Mouse (Mus musculus): ENCODE results near the gene Gm8439.
"Not testable (repeated sequence)": the region's sequence is repeated elsewhere in the genome, so short reads cannot be mapped to it uniquely, and the experiment has no call there.

Gm8439 gene

DNA sequence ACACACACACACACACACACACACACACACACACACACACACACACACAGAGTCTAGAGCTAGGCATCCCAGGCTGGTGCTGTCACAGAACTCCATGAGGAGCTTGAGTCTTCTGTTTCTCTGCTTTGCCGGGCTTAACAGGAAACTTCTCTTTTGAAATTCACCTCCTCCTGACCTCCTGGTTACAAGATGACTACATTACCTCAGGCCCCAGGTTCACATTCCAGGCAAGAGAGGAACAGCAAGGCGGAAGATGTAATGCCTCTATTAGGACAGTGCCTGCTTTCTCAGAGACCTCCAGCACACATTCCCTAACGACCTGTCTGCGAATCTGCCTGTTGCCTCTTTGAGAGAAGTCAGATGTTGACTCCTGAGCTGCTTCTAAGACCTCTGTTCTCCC is at the start of gene Gm8439:
Gene Gm8439, plus strand, starts transcription at position 301 of the 400 bp plus-strand sequence.
- DNase-seq (ENCODE audit: low read depth), result no peak

DNA sequence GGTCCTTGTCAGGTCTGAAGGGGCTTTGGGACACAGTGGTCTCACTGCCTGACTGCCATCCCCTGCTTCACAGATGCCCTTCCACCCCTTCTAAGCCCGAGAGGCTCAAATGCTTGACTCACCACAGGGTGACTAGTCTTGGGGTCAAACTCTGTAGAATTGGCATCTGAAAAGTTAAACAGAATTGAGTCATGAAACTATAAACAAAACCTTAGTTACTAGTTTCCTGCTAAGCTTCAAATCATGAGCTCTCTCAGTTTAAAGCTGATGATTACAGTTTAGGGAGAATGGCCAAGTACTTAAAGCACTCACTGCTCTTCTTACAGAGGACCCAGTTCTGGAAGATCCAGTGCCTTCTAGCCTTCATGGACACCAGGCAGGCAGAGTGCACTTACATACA is 43.6 kb upstream of the Gm8439 start:
- no peak for DNase-seq (ENCODE audit: low read depth)

DNA sequence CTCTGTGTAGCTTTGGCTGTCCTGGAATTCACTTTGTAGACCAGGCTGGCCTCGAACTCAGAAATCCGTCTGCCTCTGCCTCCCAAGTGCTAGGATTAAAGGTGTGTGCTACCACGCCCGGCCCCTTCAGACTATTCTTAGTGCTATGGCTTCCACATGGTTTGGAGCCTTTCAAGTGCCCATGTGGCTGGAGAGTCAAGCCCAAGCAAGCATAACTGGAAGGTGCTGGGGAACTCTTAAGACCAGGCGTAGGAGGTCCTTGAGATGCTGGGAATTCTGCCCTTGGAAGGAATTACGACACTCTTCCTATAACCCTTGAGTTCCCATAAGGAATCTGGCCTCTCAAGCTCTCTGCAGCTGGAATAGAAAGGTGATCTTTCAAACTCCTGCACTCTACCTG is 32.0 kb upstream of the Gm8439 start:
- no peak for DNase-seq (ENCODE audit: low read depth)

DNA sequence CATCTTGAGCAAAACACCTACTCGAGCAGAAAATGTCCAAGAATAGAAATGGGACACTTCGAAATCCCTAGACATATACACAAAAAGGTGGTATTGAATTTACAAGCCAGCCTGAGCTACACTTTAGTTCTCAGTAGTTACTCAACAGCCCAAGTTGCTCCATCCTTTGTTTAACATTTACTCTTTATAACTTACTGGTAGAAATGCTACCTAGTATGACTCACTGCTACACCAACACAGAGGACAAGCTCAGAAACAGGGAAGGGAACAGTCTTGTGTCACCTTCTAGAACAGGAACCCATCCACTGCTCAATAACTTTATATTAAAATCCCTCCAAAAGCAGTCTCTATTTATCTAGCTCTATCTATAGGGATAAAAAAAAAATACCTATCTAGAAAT is 22.8 kb upstream of the Gm8439 start:
- DNase-seq (ENCODE audit: low read depth), result no peak

DNA sequence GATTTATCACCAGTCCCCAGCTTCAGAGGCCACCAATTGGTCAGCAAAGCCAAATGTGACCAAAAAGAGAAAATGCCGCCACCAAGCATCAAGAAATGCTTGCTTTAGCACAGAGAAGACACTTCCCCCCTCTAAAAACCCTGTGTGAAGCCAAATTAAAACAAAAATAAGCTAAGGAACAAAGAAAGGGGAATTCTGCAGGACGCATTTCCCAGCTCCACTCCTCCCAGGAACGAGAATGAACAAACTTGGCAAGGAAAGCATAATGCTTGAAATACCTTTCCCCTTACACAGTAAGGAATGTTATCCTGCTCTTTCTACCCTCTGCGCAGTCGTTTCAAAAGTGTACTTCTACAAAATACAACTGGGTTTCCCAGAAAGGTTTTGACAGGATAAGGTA is 20.5 kb upstream of the Gm8439 start:
- DNase-seq (ENCODE audit: low read depth), result no peak

DNA sequence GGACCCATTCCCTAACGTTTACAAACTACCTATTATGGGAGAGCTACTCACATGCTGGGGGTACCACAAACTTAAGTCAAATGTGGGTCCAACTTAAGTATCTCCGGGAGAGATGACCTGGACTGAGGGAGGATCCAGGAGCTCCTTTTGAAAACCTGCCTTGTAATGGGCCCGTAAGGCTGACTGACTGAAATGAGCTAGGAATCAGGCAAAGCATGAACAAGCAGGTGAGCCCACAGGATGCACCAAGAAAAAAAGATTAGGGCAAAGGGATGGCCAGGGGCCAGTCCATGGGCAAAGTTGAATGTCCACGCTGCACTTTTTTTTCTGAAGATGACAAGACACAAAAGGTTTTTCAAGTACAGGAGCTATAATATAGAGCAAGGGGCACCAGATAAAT is 19.5 kb upstream of the Gm8439 start:
- DNase-seq (ENCODE audit: low read depth), result no peak

DNA sequence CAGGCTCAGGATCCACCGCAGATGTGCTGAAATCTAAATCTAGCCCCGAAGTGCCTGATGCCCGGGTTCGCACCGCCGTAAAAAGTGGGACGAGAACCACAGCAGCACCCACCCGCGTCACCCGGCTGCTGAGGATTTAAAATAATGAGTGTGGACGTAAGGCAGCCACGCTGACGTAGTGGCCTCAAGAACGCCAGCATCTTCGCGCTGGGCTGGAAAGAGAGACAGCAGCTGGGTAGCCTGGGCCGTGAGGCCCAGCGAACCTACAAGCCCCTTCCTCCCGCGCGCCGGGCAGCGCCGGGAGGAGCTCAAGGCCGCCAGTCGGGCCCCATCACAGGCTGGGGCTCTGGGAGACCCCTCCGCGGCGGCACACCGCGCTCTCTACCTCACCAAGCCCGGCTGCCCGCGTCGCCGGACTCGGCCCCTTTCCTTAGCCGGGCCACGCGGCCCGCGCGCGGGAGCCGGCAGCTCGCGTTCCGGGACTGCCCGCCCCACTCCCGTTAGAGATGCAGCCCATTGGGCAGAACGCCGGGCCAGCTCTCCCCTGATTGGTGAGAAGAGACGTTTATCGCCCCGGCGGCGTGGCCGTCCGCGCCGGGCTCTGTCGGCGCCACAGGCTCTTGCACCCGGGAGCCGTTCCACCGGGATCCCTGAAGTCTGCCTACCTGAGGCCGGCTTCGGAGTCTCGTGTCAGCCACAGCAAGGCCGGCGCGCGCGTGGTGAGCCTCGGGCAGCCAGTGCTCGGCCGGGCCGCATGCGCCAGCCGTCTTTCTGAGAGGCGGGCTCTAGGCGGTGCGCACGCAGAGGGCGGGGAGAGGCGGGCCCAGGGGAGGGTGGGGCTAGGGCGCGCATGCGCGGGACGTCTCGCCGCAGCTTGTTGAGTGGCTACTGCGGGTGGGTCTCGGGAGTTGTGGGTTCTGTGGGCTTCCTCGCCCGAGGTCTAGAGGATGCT is 18.8 kb upstream of the Gm8439 start, which contains the start of gene Ctps:
Gene Ctps, minus strand, starts transcription at position 791 of the 952 bp plus-strand sequence.
- peak; percentile 79 for DNase-seq (ENCODE audit: low read depth)

DNA sequence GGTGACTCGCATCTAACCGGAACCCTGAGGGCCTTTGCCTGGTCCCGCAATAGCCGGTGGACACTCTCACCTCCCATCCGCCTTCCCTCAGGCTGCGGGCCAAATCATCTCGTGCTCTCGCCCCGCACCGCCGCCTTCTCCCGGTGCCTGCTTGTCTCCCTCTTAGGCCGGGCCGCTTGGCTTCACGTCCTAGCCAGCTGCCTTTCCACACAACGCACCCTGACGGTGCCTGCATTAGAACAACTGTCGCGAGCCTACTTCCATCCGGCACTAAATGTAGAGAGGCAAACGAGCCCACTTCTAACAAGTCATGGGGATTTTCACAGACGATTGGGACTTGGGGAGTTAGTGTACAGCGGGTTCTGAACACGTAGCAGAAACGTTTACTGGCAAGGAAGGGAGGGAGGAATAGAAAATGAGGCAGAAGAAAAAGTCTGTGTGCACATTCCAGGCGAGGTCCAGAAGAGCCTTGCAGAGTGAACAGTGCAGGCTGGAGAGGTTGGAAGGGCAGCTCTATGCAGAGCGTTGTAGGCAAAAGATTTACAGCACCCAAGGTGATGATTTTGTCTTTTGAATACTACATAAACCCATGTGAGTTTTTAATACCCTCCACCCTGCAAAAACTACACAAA is 18.0 kb upstream of the Gm8439 start:
- no peak for DNase-seq (ENCODE audit: low read depth)

DNA sequence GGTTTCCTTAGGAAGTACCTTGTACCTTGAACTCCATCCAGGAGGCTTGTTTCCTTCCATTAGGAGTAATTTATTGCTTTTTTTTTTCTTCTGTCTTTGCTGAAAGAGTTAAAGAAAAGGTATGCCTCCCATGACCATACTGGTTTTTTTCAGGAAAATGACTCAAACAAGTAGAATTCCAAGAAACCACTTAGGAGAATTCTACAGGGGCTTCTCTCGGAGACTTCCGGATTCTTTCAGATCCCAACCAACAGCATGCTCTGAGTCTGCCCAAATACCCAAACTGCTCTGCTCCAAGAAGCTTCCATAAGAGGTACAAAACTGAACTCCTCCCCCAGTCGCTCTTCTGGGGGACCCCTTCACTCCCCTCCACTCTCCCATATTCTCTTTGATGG is 17.5 kb upstream of the Gm8439 start:
- DNase-seq (ENCODE audit: low read depth), result no peak

DNA sequence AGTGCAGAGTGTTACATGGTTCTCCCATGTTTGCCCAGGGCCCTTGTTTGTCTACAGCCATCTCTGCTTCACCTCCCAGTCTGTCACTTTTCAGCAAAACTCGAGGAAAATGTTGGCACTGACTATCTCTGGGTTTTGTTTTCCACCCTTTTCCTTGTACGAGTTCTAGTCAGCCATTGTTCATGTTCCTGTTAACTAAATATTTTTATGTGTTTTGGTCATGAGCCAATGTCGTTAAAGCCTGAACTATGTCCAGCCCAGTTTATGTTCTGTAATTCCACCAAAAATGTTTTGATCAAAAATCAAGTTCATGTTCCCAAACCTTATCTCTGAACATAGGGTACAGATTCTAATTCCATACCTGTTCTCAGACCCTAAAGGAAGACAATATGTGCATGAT is 16.9 kb upstream of the Gm8439 start:
- no peak for DNase-seq (ENCODE audit: low read depth)

DNA sequence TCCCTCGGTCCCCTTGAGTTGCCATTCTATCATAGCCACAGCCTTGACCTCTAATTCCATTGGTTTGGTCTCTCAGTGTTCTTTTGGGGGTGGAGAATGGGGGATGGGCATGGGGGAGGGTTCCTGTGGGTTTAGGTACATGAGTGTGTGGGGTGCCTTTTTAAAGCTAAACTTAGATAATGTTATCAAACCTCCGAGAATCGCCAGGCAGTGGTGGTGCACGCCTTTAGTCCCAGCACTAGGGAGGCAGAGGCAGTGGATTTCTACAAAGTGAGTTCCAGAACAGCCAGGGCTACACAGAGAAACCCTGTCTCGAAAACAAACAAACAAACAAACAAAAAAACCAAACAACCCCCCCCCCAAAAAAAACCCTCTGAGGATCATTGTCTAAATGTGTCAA is 7.7 kb upstream of the Gm8439 start:
- no peak for DNase-seq (ENCODE audit: low read depth)

DNA sequence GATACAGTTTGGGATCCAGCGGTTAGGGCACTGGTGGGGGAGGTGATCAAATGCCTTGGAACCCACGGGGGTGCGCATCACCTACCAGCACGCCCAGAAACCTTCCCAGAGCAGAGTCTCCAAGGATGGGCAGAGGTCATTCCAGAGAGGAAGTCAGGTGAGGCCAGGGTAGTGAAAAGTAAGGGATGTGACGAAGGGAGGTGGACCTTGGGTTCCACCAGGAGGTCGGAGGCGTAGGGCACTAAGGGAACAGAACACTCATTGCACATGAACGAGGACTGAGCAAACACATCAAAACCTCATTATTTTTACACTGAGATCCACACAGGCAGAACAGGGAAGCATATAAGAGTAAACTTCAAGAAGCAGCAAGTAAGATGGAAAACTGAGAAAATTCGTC is 6.8 kb upstream of the Gm8439 start:
- no peak for DNase-seq (ENCODE audit: low read depth)

DNA sequence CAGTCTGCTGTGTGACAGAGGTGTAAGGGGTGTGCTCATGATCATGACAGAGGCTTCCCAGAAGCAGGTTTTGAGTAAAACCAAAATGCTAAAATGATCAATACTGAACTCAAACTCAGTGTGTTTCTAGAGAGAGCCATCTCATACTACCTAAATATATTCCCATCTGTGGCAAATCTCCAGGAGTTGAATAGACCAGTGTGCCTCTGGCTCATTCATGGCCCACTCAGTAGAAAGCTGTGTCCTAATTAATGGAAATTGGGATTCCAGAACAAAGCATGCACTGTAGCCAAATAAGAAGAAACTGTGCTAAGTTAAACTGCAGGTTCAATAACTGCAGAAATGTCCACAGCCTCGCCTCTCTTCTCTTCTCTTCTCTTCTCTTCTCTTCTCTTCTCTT is 1.6 kb upstream of the Gm8439 start:
- DNase-seq (ENCODE audit: low read depth), result no peak

DNA sequence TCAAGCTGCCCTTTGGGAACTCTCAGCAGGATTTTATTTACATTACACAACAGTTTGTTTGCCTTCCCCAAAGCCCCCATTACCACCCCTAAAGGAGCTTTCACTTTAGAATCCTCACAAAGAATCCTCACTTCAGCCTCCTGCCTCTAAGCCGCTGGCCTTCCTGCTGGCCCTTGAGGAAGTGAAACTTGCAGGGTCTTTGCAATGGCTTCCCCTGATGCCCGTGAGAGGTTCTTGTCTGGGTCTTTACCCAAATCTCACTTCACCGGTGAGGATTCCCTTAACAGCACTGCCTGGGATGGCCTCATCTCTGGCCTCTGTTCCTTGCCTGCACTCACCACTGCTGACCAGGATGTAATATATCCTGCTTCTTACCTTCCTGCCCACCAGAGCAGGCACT is 525 bp downstream of the Gm8439 start:
- DNase-seq (ENCODE audit: low read depth), result no peak

DNA sequence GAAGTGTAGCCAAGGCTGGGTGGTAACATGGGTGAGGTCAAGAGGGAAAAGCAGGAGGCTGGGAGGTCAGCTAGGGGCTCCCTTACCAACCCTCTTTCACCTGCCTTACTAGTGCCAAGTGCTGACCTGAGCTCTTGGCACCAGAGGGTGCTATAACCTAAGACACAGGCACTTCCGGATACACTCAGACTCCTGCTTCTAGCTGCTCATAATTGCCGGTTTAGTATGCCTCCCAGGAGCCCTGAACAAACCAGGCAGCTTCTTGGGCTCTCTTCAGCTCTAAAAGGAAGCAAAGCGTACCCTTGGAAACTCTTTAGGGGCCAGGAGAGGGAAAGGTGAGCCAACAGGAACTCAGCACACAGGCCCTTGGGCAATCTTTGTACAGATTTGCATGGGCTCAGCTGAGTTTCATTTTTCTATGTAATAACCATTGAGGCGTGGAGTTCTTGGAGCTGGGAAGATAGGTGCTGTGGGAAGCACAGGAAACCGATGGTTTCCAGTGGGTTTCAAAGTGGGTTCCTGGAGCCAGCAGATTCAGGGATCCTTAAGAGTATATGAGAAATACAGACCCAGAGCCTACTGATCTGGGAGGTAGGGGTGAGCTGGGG is 1.4 kb downstream of the Gm8439 start:
- DNase-seq (ENCODE audit: low read depth), result peak; percentile 62

DNA sequence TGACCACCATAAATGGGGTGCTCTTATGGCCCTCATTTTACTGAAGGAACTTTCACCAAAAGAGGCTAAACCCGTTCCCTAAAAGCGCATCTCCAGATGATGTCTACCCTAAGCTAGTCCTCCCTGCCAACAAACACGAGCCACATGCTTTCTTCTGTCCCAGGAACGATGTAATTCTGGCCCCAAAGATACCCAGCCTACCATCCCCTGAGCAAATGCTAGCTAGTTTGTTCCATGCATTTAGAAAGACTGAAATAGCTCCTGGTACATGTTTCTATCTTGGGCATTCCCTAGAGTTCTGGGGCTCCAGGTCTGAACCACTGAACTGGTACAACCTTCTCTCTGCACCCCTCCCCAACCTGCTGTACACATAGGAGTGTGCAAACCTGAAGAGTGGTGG is 2.4 kb downstream of the Gm8439 start:
- DNase-seq (ENCODE audit: low read depth), result no peak

DNA sequence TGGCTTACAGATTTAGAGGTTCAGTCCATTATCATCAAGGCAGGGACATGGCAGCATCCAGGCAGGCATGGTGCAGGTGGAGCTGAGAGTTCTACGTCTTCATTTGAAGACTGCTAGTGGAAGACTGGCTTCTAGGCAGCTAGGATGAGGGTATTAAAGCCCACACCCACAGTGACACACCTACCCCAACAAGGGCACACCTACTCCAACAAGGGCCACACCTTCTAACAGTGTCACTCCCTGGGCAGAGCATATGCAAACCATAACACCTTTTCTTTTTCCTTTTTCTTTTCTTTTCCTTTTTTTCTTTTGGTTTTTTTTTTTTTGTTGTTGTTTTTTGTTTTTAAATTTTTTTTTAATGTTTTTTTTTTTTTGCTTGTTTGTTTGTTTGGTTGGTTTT is 7.7 kb downstream of the Gm8439 start:
- not testable (repeated sequence) for DNase-seq (ENCODE audit: low read depth)

DNA sequence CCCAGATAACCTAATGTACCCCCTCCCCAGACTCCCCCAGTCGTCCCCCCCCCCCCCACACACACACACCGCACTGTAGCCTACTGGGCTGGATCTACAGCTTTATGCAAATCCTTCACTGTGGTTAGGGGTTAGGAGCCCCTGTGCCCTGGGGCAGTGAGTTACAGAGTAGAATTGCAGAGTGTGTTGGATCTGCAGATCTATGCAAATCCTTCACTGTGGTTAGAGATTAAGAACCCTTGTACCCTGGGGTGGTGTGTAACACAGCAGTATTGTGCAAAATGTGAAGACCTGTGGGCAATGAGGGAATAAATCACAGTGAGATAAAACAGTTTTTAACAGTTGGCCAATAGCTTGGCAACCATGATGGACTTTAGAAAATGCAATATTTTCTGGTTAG is 10.4 kb downstream of the Gm8439 start:
- DNase-seq (ENCODE audit: low read depth), result no peak

DNA sequence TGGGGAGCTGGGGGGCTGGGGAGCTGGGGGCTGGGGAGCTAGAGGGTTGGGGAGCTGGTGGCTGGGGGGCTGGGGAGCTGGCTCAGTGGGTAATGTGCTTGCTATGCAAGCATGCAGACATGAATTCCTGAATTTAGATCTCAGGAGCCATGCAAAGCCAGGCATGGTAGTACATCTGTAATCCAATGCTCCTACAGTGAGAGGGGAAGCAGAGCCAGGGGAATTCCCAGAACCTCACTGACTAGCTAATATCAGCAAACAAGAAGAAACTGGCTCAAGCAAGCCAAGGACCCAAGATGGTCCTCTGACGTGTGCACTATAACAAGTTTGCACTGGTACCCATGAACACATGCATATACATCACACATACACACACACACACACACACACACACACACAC is 13.2 kb downstream of the Gm8439 start:
- DNase-seq (ENCODE audit: low read depth), result no peak

DNA sequence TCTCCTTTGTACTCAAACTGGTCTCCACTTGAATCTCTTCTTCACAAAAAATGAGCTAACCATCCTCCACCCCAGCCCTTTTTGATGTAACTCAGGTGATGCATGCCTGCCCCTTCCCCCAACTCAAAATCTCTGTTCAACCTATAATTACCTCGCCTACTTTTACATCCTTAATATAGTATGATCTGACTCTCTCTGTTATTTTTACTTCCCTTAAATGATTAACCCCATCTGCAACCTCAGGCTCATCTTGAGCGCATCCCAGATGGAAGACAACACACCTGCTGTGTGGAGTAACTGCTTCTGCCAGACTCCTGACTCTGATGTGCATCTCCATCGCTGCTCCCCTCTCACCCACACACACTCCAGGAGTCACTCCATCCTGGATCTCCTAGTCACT is 14.1 kb downstream of the Gm8439 start:
- DNase-seq (ENCODE audit: low read depth), result no peak

DNA sequence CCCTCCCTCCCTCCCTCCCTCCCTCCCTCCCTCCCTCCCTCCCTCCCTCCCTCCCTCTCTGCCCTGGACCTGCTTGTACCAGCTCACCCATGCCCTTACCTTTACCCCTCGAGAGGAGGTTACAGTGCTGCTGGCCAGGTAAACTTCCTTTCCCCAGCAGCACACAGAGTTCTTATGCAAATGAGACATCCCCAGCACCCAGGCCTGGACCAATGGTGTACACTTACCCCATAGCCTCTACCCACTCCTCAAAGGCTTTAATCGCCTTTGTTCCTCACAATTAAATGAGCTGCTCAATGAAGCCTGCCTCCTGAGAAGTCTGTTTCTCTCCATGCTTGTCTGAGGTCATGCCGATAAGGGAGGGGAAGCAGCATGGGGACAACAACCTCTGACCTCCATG is 18.4 kb downstream of the Gm8439 start:
- no peak for DNase-seq (ENCODE audit: low read depth)

DNA sequence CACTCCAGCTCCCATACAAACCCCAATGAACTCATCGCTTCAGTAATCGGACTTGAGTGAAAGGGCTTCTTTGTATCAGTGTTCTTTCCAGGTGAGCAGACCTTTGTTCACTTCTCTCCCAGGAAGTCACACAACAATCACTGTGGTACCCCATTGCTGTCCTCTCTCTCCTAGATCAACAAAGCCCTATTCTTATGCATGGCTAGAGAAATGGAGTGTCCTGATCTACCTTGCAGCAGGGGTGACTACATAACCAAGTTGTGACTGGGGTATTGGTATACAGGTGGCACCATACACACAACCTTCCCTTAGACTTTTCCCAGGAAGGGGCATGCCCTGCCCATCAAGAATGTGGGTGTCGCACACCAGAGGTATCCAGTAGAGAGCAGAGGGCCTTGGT is 22.5 kb downstream of the Gm8439 start:
- no peak for DNase-seq (ENCODE audit: low read depth)
